Mouse (Mus musculus) skeletal muscle tissue, adult 2 months (tissue): ENCODE data around the gene Mre11a.
"Not testable (repeated sequence)": the region's sequence is repeated elsewhere in the genome, so short reads cannot be mapped to it uniquely, and the experiment has no call there.

ENCODE experiments used
- DNase-seq: peaks from one replicate; pipeline ENCODE4 v3.0.0-alpha.2; 2012; ENCODE audit warnings: low read depth, low spot score

Mre11a gene

GRCm38 (mm10) chr9:14868326-14868725 lies 83.9 kb downstream of the Mre11a start:
- no peak for DNase-seq

DNA sequence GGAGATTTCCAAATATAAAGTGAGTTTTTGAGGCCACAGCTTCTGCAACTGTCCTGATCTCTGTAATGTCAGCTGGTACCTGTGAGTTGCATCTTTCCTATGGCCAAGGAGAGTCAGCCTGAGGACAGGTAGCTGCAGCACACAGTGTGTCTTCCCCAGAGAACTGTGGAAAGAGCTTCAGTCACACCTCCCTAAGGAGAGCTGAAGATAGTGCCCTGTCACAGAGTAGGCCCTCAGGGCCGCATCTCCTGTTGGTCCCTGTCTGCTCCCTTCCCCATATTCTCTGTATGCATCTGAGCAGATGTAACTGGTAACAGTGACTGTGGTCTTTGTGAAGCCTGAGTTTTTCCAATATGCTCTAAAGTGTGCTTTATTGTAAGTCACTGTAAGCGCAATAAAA lies 85.9 kb downstream of the Mre11a start:
- no peak for DNase-seq

- no peak for DNase-seq
Measured at GRCm38 (mm10) chr9:14870802-14871201, 86.3 kb downstream of the Mre11a start.

DNA sequence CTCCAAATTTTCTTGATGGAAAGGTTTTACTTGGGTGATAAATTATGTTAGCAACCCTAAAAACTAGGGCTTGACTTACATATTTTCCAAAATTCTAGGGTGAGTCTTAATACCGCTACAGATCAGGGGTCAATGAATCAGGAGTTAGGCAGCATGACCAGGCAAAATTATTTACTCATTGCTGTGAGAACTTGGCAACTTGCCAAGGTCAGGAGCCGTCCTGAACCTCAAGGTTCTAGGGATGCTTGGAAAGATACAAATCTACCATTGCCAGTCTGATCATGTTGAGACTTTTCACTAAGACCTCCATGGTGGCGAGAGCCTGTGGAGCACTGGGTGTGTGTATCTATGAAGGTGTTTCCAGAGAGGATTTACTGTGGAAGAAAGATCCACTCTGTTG lies 87.1 kb downstream of the Mre11a start:
- no peak for DNase-seq

- no peak for DNase-seq
Measured at GRCm38 (mm10) chr9:14872181-14872930, 87.9 kb downstream of the Mre11a start.

- DNase-seq: no peak
Measured at GRCm38 (mm10) chr9:14875743-14876507, 91.5 kb downstream of the Mre11a start.

DNA sequence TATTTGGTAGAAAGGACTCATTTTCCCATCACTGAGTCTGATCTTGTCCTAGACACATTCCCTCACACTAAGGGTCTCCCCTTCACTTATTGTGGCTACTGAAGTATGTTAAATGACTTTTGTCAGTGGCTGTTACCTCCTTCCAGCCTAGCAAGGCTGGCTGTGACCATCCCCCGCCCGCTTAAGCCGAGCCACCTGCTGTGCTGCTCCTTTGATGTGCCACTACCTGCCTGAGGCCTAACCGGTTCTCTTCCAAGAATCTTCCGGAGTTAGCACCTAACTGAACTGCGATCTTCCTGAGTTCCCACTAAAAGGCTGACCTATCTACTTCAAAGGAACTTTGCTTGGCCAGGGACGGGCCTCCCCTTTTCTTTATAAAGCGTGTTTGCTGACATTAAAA lies 92.1 kb downstream of the Mre11a start:
- DNase-seq: not testable (repeated sequence)

GRCm38 (mm10) chr9:14884641-14885040 lies 100.2 kb downstream of the Mre11a start:
- peak; percentile 23 for DNase-seq

DNA sequence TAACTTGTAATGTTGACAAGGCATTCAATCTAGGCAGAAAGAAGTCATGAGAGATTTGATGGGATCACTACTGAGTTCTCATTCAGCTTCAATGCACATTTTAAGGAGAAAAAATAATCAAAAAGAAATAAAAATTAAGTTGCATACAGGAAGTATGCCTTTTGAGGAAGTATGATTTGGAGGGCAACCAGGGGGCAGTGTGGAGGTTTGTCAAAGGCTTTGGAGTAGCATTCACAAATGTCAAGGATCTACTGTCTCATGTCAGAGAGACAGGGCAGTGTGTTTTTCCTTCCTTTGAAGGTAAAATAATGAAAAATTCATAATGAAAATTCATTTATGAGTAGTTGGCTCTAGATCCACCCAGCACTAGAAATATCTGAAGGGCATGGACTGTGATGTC lies 100.7 kb downstream of the Mre11a start:
- DNase-seq: no peak

DNA sequence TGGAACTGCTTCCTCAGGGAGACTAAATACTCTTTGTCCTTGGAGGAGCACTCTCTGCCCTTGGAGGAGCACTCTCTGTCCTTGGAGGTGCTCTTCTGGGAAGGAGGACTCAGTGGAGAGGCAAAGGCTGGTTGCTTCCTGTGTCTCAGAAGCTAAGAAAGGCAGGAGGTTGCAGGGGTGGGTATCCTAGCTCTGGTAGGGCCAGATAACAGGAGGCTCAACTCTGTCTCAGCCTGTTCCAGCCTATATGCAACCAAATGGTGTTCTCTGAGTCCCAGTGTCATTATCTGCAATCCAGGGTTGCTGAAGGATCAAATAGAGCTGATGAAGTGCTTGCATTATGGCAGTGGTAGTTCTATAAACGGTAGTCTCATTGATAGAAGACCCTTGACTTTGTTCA lies 101.5 kb downstream of the Mre11a start:
- no peak for DNase-seq
